Mouse (Mus musculus) kidney, embryonic 15.5 days (tissue): ENCODE results near the gene Arl3. TPM values are rescaled to one million over a fixed set of nuclear protein-coding genes. Genes with fewer than 3 reads are reported as not detected.
"Not testable (repeated sequence)": the region's sequence is repeated elsewhere in the genome, so short reads cannot be mapped to it uniquely, and the experiment has no call there.

Experiments used
- ATAC-seq: fragments of 200-750 bp; cut with Nextera tagmentation; replicated peaks from 2 replicates; pipeline ENCODE4 v1.8.0; 2017; ENCODE audit warnings: moderate TSS enrichment; ENCODE audit not compliant: low FRiP score
- H3K27ac ChIP-seq: fragments of 300-500 bp; sonication (generic); 2 replicates; pipeline ENCODE4 v1.5.1; 2015; ENCODE audit warnings: mild to moderate bottlenecking, inconsistent platforms
- H3K27me3 ChIP-seq: fragments of 300-500 bp; sonication (generic); 2 replicates; pipeline ENCODE4 v1.6.1; 2015; ENCODE audit warnings: inconsistent platforms
- H3K36me3 ChIP-seq: fragments of 300-500 bp; sonication (generic); 2 replicates; pipeline ENCODE4 v1.6.1; 2015; ENCODE audit warnings: inconsistent platforms
- H3K4me1 ChIP-seq: fragments of 300-500 bp; sonication (generic); 2 replicates; pipeline ENCODE4 v1.6.1; 2015; ENCODE audit warnings: inconsistent platforms
- H3K4me2 ChIP-seq: fragments of 300-500 bp; sonication (generic); 2 replicates; pipeline ENCODE4 v1.6.1; 2015; ENCODE audit warnings: moderate library complexity, mild to moderate bottlenecking, inconsistent platforms
- H3K4me3 ChIP-seq: fragments of 300-500 bp; sonication (generic); replicated peaks from 2 replicates; pipeline ENCODE4 v1.5.1; 2015; ENCODE audit warnings: mild to moderate bottlenecking, inconsistent platforms
- H3K9ac ChIP-seq: fragments of 300-500 bp; sonication (generic); 2 replicates; pipeline ENCODE4 v1.6.1; 2015; ENCODE audit warnings: mild to moderate bottlenecking, inconsistent platforms
- H3K9me3 ChIP-seq: fragments of 300-500 bp; sonication (generic); replicated peaks from 2 replicates; pipeline ENCODE4 v1.6.1; 2016; ENCODE audit warnings: inconsistent platforms
- WGBS: fragments of 180-500 bp; shearing (Covaris S2); methylation state at CpG from one replicate; pipeline ENCODE4 v1.1.7; 2015; ENCODE audit warnings: mixed read lengths; 5-methylcytosine and 5-hydroxymethylcytosine counted together
- polyA plus RNA-seq: library from polyadenylated mRNA; unstranded; fragments of >200 nt; fragmentation: Nextera tagmentation; extraction: Ambion mirVana; gene quantifications from 2 replicates; pipeline ENCODE4 v1.2.1, GENCODE M21; 2015

The Arl3 gene
- polyA plus RNA-seq, 1 experiment from 2014 or later = 145 TPM

- WGBS = 40% methylated on average over 4 of the region's 4 CpGs
- no peak overlapping the region for H3K9ac ChIP-seq
- peaks cover 37% of the 10 kb centered on the region for H3K4me1 ChIP-seq
- no peak for ATAC-seq
- H3K9me3 ChIP-seq = no peaks in the 10 kb centered on the region
- no peaks in the 10 kb centered on the region for H3K27me3 ChIP-seq
- H3K36me3 ChIP-seq = no peaks in the 10 kb centered on the region
- peak overlapping the region; percentile 85 for H3K4me2 ChIP-seq
- peak overlapping the region; percentile 76 for H3K27ac ChIP-seq
- 0 out of 2 replicates have a peak overlapping the region, but pooled peaks have one; percentile 65 for H3K4me3 ChIP-seq
Observed at GRCm38 (mm10) chr19:46575196-46575595, 2.2 kb upstream of the Arl3 start.

GRCm38 (mm10) chr19:46573990-46574389 lies 992 bp upstream of the Arl3 start:
- Histone ChIP-seq H3K27ac (no peak overlapping the region), H3K4me2 (peak overlapping the region; percentile 85), H3K9me3 (no peaks in the 10 kb centered on the region), H3K4me1 (peaks cover 37% of the 10 kb centered on the region), H3K4me3 (peak overlapping the region; percentile 65), H3K36me3 (no peaks in the 10 kb centered on the region), H3K9ac (peak overlapping the region; percentile 74), H3K27me3 (no peaks in the 10 kb centered on the region)
- no peak for ATAC-seq
- WGBS = 47% methylated on average over 6 of the region's 6 CpGs

GRCm38 (mm10) chr19:46572548-46572947 lies 450 bp downstream of the Arl3 start:
- peak overlapping the region; percentile 70 for H3K4me2 ChIP-seq
- under 1% methylated on average over 17 of the region's 17 CpGs for WGBS
- peaks cover 33% of the 10 kb centered on the region for H3K4me1 ChIP-seq
- H3K27me3 ChIP-seq = no peaks in the 10 kb centered on the region
- no peaks in the 10 kb centered on the region for H3K9me3 ChIP-seq
- H3K36me3 ChIP-seq = no peaks in the 10 kb centered on the region
- ATAC-seq = no peak; the same call in 1 of the 2 replicates
- peak overlapping the region; percentile 78 for H3K27ac ChIP-seq
- peak overlapping the region; percentile 59 for H3K9ac ChIP-seq
- peak overlapping the region; percentile 65 for H3K4me3 ChIP-seq

GRCm38 (mm10) chr19:46571878-46572244 lies 1.1 kb downstream of the Arl3 start:
- 20% methylated on average over 10 of the region's 10 CpGs for WGBS
- Histone ChIP-seq H3K4me1 (peaks cover 33% of the 10 kb centered on the region), H3K9ac (peak overlapping the region; percentile 59), H3K4me3 (peak overlapping the region; percentile 65), H3K27me3 (no peaks in the 10 kb centered on the region), H3K27ac (no peak overlapping the region), H3K4me2 (peak overlapping the region; percentile 70), H3K9me3 (no peaks in the 10 kb centered on the region), H3K36me3 (no peaks in the 10 kb centered on the region)
- no peak for ATAC-seq

- not testable (repeated sequence) for H3K27me3 ChIP-seq, H3K9me3 ChIP-seq, H3K36me3 ChIP-seq, H3K27ac ChIP-seq, ATAC-seq
- H3K4me2 ChIP-seq = peak overlapping the region; percentile 70
- peaks cover 31% of the 10 kb centered on the region for H3K4me1 ChIP-seq
- peak overlapping the region; percentile 65 for H3K4me3 ChIP-seq
- H3K9ac ChIP-seq = 0 out of 2 replicates have a peak overlapping the region, but pooled peaks have one; percentile 59
- 83% methylated on average over 3 of the region's 3 CpGs for WGBS
Observed at GRCm38 (mm10) chr19:46571211-46571877, 1.7 kb downstream of the Arl3 start.

- no peaks in the 10 kb centered on the region for H3K4me1 ChIP-seq
- WGBS = 88% methylated on average over 14 of the region's 14 CpGs
- no peak overlapping the region for H3K4me3 ChIP-seq
Observed at GRCm38 (mm10) chr19:46564043-46564462, 8.9 kb downstream of the Arl3 start.

GRCm38 (mm10) chr19:46563603-46564002 lies 9.4 kb downstream of the Arl3 start:
- Histone ChIP-seq H3K9me3 (no peaks in the 10 kb centered on the region), H3K4me3 (no peak overlapping the region), H3K4me2 (no peak overlapping the region), H3K36me3 (peaks cover 9% of the 10 kb centered on the region; the same call in 1 of the 2 replicates), H3K9ac (no peak overlapping the region), H3K27ac (no peak overlapping the region), H3K27me3 (no peaks in the 10 kb centered on the region), H3K4me1 (no peaks in the 10 kb centered on the region)
- 77% methylated on average over 4 of the region's 4 CpGs for WGBS
- ATAC-seq = no peak

More at GRCm38 (mm10) chr19:46564043-46564462, 8.9 kb downstream of the Arl3 start:
- Histone ChIP-seq H3K36me3 (peaks cover 9% of the 10 kb centered on the region; the same call in 1 of the 2 replicates), H3K9me3 (no peaks in the 10 kb centered on the region), H3K9ac (no peak overlapping the region), H3K27ac (no peak overlapping the region), H3K27me3 (no peaks in the 10 kb centered on the region), H3K4me2 (no peak overlapping the region)
- ATAC-seq = no peak

GRCm38 (mm10) chr19:46562581-46563515 lies 10.2 kb downstream of the Arl3 start:
- Histone ChIP-seq H3K4me3 (no peak overlapping the region), H3K27me3 (no peaks in the 10 kb centered on the region), H3K27ac (no peak overlapping the region; the same call in 1 of the 2 replicates), H3K4me1 (no peaks in the 10 kb centered on the region), H3K36me3 (peaks cover 13% of the 10 kb centered on the region), H3K4me2 (no peak overlapping the region), H3K9ac (no peak overlapping the region), H3K9me3 (no peaks in the 10 kb centered on the region)
- no peak for ATAC-seq
- WGBS = 81% methylated on average over 14 of the region's 14 CpGs

- Histone ChIP-seq H3K4me2 (no peak overlapping the region), H3K36me3 (peaks cover 20% of the 10 kb centered on the region), H3K4me3 (no peak overlapping the region), H3K27ac (no peak overlapping the region; the same call in 1 of the 2 replicates), H3K4me1 (no peaks in the 10 kb centered on the region), H3K9me3 (no peaks in the 10 kb centered on the region), H3K9ac (no peak overlapping the region), H3K27me3 (no peaks in the 10 kb centered on the region)
- no peak for ATAC-seq
- WGBS = 28% methylated on average over 1 of the region's 1 CpGs
Observed at GRCm38 (mm10) chr19:46562132-46562531, 10.9 kb downstream of the Arl3 start.

GRCm38 (mm10) chr19:46558631-46559030 lies 14.4 kb downstream of the Arl3 start:
- no peaks in the 10 kb centered on the region for H3K9me3 ChIP-seq
- no peaks in the 10 kb centered on the region for H3K27me3 ChIP-seq
- whole genome bisulfite sequencing = 78% methylated on average over 12 of the region's 12 CpGs
- no peaks in the 10 kb centered on the region for H3K4me1 ChIP-seq
- no peak overlapping the region for H3K9ac ChIP-seq
- H3K27ac ChIP-seq = 0 out of 2 replicates have a peak overlapping the region, but pooled peaks have one; percentile 4
- ATAC-seq = no peak
- no peak overlapping the region for H3K4me2 ChIP-seq
- H3K4me3 ChIP-seq = no peak overlapping the region
- peaks cover 51% of the 10 kb centered on the region for H3K36me3 ChIP-seq

GRCm38 (mm10) chr19:46558009-46558408 lies 15.0 kb downstream of the Arl3 start:
- no peak for ATAC-seq
- Histone ChIP-seq H3K36me3 (peaks cover 55% of the 10 kb centered on the region), H3K4me1 (no peaks in the 10 kb centered on the region)

GRCm38 (mm10) chr19:46553541-46553955 lies 19.4 kb downstream of the Arl3 start:
- no peaks in the 10 kb centered on the region for H3K4me1 ChIP-seq
- no peaks in the 10 kb centered on the region for H3K9me3 ChIP-seq
- peaks cover 77% of the 10 kb centered on the region for H3K36me3 ChIP-seq
- H3K9ac ChIP-seq = no peak overlapping the region
- no peak overlapping the region for H3K27ac ChIP-seq
- H3K4me2 ChIP-seq = no peak overlapping the region
- 72% methylated on average over 11 of the region's 11 CpGs for WGBS
- H3K27me3 ChIP-seq = no peaks in the 10 kb centered on the region
- H3K4me3 ChIP-seq = no peak overlapping the region
- no peak for ATAC-seq

More at GRCm38 (mm10) chr19:46558009-46558408, 15.0 kb downstream of the Arl3 start:
- Histone ChIP-seq H3K27me3 (no peaks in the 10 kb centered on the region), H3K4me3 (no peak overlapping the region), H3K9ac (no peak overlapping the region), H3K27ac (no peak overlapping the region), H3K9me3 (no peaks in the 10 kb centered on the region), H3K4me2 (no peak overlapping the region)
- WGBS = 80% methylated on average over 8 of the region's 8 CpGs
